Mouse (Mus musculus) c-Kit-positive CD71-negative TER-119-negative erythroid progenitor cells, embryonic 14.5 days (primary cell): Measurements from ENCODE around the gene Smarcc1.
"Not testable (repeated sequence)": the region's sequence is repeated elsewhere in the genome, so short reads cannot be mapped to it uniquely, and the experiment has no call there.

Experiments
- DNase-seq: peaks from one replicate; pipeline ENCODE4 v3.0.0-alpha.2; 2013; ENCODE audit warnings: low read depth

Gene Smarcc1

GRCm38 (mm10) chr9:110131525-110132197 is 14.2 kb downstream of the Smarcc1 start:
- DNase-seq, result peak; percentile 99

DNA sequence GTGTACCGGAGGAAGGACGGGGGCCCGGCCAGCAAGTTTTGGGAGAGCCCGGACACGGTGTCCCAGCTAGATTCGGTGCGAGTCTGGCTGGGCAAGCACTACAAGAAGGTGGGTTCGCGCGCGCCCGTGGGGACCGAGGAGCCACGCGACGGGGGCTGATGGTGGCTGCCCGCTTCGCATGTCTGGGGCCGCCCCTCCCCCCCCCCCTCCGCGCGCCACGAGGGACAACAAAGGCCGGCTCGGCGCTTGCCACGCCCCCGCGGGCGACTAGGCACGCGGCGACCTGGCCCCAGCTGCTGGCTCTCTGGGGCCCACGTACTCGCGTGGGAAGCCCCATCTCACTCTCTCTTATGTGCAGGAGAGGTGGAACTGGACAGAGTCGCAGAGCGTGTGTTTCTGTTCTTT is 14.7 kb downstream of the Smarcc1 start:
- DNase-seq, result no peak

DNA sequence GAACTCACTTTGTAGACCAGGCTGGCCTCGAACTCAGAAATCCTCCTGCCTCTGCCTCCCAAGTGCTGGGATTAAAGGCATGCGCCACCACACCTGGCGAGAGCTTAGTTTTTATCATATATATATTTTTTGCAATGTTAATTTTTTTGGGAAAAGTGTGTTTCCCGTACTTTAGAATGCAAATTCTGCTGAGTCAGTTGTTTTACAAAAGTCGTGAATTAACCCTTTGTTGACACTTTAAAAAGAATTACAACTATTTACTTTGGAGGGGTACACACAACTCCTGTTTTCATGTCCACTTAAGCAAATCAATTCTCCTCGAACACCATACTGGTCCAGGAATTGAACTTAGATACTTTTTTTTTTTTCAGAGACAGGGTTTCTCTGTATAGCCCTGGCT is 15.4 kb downstream of the Smarcc1 start:
- no peak for DNase-seq

GRCm38 (mm10) chr9:110134176-110134575 is 16.7 kb downstream of the Smarcc1 start:
- DNase-seq, result no peak

DNA sequence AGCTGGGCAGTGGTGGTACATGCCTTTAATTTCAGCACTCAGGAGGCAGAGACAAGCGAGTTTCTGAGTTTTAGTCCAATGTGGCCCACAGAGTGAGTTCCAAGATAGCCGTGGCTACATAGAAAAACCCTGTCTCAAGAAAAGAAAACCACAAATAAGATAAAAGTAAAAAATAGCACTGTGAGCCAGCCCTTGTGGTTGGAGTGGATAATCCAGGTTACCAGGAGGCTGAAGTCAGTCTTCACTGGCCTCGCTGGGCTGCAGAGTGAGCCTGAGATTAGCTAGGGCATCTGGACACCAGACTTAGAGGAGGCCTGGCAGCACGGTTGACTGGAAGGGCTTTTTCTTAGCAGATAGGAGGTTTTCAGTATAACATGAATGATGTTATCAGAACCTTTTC is 21.6 kb downstream of the Smarcc1 start:
- no peak for DNase-seq

DNA sequence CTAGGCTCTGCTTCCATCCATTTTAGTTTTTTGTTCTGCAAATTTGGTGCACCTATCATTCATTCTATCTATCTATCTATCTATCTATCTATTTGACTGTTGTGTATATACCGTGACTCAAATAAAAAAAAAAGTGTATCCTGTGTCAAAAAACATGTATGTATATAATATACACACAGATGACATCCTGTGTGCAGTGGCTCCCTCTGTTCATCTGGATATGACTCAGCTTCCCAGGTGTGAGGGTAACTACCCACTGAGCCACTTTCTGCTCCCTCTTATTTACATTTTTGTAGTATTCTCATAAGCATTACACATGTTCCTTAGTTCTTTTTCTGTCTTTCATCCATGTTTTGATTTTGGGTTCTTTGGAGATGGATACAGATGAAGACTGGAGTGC is 24.6 kb downstream of the Smarcc1 start:
- DNase-seq, result no peak

GRCm38 (mm10) chr9:110148598-110148997 is 31.1 kb downstream of the Smarcc1 start:
- DNase-seq, result no peak

GRCm38 (mm10) chr9:110159036-110159435 is 41.5 kb downstream of the Smarcc1 start:
- DNase-seq, result no peak

GRCm38 (mm10) chr9:110160486-110160885 is 43.0 kb downstream of the Smarcc1 start:
- DNase-seq, result not testable (repeated sequence)

GRCm38 (mm10) chr9:110162441-110162840 is 44.9 kb downstream of the Smarcc1 start:
- no peak for DNase-seq

- no peak for DNase-seq
Measured at GRCm38 (mm10) chr9:110163071-110163470, 45.6 kb downstream of the Smarcc1 start.

- DNase-seq, result no peak
Measured at GRCm38 (mm10) chr9:110170858-110171257, 53.4 kb downstream of the Smarcc1 start.

DNA sequence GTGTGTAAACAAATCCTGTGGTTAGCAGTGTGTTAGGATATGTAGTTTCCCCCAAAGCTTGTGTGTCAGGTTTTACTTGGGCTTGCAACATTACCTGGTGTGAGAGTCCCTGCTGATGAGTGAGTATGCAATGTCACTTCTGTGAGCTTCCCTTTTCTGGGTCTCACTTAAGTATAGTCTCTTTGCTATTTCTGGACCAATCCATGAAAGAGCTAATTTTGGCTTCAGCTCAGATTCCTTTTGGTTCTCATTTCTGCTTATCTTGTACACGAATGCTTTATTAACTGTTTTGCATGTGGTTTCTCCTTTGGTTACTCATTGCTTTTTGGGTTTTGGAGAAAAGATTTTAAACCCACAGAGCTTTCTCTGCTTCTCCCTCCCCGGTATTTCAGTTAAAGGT is 82.4 kb downstream of the Smarcc1 start:
- DNase-seq, result no peak

DNA sequence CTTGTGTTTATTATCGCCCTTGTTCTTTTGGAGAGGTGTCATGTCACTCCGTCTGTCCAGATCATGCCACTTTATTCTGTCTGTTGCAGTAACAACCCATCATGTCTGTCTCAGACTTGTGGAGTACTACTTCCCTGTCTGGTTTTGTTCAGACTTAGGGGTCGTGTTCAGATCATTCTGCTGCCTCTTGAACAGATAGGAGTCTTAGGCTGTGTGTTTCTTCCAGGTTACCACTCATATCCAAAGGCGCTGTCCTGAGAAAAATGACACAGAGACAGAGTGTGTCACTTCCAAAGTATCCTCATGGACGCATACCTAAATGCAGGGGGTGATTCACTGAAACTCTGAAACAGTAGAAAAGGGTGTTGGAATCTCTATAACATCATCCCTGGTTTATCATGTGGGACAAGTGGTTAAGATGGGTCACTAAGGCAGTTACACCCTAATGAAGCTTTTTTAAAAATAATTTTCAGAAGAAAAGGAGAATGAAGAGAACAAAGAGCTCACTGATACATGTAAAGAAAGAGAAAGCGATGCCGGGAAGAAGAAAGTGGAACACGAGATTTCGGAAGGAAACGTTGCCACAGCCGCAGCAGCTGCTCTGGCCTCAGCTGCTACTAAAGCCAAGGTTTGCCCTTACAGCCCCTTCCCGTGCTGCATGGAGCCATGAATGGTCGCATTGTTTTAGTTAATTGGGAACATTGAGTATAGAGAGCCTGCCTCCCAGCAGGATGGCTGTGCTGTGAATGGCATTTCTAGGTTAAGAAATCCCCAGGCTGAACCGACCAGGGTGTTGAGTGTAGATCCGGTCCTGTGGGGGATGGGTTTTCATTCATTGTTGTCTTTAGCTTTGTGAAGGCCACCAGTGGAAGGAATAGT is 88.3 kb downstream of the Smarcc1 start:
- no peak for DNase-seq

DNA sequence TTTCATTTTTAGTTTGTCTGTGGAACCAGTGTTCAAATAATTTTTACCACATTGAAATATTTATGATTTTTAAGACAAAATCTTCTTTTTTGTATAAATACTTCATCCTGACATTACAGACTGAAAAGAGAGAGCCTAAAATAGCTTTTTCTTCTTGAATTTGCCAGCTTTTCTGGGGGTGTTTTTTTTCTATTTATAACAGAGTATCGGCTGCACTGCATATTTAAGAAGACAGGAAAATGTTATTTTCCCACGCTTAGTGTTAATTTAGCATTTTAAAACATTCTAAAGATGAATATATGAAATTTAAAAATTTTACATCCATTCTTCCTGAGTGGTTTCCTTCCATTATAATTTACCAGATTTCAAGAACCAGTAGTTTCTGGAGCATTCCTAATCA is 88.9 kb downstream of the Smarcc1 start:
- DNase-seq, result no peak

- DNase-seq, result no peak
Measured at GRCm38 (mm10) chr9:110208265-110208664, 90.8 kb downstream of the Smarcc1 start.

DNA sequence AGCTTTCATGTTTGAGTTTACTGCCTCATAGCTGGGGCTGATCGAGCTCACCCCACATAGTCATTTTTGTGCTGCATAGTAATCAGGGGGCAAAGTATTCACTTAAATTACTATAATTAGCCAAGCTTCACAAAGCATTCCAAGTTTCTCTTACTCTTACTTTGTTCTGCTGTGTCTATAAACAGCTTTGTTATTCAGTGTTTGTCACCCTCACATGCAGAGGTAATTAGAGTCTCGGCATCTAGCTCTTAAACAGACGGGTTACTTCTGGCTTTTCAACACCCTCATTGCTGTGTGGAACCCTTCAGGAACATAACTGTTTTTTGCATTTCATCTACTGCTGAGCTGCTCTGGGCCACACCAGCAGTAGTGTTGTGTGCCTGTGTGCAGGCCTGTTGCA is 91.5 kb downstream of the Smarcc1 start:
- no peak for DNase-seq

GRCm38 (mm10) chr9:110224273-110224672 is 106.8 kb downstream of the Smarcc1 start:
- DNase-seq, result no peak

GRCm38 (mm10) chr9:110226191-110226590 is 108.7 kb downstream of the Smarcc1 start:
- DNase-seq, result no peak

GRCm38 (mm10) chr9:110228671-110229070 is 111.2 kb downstream of the Smarcc1 start:
- no peak for DNase-seq

- no peak for DNase-seq
Measured at GRCm38 (mm10) chr9:110229112-110229511, 111.6 kb downstream of the Smarcc1 start.

- no peak for DNase-seq
Measured at GRCm38 (mm10) chr9:110229566-110230248, 112.2 kb downstream of the Smarcc1 start.
